Mouse (Mus musculus): ENCODE measurements around the gene Gm37240.
A peak's percentile ranks its signal among the peaks of the same experiment; 100 is the strongest.
"Not testable (repeated sequence)": the region's sequence is repeated elsewhere in the genome, so short reads cannot be mapped to it uniquely, and the experiment has no call there.

Gene Gm37240

DNA sequence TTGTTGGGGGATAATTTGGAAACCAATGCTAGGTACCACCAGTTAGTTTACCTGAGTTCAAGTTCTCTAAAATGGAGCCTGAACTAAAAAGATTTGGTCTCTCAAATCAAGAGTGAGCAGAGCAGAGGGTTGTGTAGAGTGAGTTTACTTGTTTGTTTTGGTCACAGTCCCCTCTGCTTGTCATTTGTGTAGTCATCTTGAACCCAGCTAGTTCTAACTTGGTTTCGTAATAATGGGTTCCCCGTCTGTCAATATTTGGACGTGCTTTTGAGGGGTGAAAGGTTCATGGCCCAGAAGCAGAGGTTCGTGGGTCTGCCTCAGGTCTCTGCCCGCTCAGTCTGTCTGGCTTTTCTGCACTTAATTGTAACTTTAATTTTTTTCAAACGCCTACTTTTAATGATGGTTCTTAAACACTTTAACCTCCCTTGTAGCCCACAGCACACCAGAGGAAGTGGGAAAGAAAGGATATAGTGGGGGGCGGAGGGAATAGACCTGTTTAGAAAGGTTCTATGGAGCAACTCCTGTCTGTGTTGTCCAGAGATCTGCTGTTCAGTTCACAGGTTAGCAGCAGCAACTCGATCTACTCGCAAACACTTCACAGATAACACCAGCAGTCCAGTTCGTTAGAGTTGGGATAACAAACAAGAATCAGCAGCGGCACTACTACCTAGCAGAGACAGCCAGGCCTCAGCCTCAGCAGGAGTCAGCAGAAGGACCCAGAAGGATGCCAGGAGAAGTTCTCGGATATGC is 1237.6 kb downstream of the Gm37240 start:
- DNase-seq (ENCODE audit: low spot score in 2 of 2): no peak

DNA sequence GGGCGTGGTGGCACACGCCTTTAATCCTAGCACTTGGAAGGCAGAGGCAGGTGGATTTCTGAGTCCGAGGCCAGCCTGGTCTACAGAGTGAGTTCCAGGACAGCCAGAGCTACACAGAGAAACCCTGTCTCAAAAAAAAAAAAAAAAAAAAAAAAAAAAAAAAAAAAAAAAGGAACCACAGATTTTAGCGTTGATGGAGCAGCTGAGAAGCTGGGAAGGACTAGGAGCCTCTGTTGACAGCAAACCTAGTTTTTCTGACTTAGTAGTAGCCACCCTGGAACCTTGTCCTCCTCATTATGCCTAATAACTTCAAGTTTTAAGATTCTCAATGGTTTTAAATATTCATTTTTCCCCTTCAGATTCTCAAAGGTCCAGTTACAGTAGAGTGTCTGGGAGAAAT is 1239.2 kb downstream of the Gm37240 start:
- not testable (repeated sequence) for DNase-seq (ENCODE audit: low spot score in 2 of 2)

DNA sequence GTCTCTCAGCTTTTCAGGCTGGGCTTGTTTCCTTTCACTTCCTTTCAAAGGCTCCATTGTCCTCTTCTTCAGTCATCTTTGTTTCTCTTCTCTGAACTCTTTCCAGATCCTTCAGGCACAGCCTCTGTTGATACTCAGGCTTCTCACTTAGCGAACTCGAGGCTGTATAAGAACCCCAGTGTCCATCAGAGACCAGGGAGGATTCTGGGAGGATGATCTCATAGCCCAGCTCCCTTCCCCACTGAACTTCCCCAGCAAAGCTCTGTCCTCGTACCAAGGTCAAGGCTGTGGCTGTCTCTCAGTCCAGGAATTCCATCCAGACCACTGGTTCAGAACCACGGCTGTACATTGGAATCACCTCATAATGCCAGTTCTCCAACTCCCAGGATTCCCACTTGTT is 1239.7 kb downstream of the Gm37240 start:
- DNase-seq (ENCODE audit: low spot score in 2 of 2): no peak

DNA sequence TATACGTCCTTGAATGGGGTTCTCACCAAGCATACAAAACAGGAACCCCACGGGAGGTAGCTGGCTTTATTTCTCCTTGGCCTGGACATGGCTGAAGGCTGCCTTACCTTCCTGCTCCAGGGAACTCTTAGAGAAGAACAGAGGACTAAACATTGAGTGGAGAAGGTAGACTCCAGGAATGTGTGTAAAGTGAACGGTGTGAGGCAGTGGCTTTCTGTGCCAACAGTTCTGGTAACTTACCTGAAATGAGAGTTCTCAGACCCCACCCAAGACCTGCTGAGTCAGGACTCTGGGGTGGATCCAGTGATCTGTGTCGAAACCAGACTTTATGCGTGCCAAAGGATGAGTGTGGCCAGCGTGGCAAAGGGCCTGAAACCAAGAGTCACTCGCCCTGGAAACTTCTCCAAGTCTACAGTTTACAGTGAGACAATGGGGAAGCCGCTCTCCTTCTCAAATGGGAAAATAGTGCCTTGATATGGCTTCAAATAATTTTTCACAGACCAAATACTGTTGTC is 1240.9 kb downstream of the Gm37240 start:
- DNase-seq (ENCODE audit: low spot score in 2 of 2): no peak

DNA sequence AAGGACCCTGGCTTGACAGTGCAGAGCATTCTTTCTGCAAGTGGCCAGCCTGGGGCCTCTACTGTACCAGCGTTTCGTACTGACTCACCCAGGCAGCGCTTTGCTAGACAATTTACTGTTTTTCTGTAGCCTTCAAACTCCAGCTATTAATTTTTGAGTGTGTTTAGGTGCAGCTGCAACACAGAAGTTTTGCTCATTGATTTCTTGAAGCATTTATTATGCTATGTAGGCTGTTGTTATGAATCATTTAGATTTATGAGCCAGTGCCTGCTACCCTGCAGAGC is 1241.4 kb downstream of the Gm37240 start:
- no peak for DNase-seq (ENCODE audit: low spot score in 2 of 2)

DNA sequence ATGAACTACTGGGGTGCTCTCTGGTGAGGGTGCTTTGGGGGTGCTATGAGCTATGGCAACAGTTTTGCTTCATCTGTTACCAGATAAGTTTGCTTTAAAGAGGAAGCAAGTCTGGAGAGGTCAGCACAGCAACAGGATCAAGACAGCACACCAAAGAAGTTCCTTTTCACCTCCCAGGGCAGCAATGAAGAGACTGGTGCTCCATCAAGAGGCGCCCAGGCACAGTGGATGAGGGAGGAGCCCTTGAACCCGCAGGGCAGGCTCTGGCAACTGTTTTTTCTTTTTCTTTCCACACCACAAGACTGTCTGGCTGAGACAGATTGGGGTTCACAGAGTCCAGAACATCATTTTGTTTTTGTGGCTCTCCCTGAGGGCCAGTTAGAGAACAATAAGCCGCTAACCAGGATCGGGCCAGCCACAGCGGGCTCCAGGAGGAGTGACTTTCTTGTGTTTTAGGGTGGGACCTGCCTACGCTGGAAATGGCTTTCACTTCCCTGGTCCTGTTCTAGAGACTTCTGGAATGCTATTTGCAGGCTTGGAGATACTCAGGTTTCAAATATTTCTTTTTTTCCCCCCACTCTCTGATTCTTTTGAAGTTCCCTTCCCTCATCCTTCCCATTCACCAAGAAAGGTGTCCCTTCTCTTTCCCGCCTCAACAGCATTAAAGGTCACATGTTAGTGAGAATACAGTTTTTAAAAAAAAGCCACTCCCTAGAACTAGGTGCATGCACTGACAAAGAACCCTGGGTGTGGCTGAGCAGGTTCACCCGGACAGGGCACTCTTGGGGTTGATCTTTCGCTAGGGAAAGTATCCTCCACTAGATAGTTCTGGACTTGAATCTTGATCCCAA is 1241.9 kb downstream of the Gm37240 start:
- DNase-seq (ENCODE audit: low spot score in 2 of 2): no peak

DNA sequence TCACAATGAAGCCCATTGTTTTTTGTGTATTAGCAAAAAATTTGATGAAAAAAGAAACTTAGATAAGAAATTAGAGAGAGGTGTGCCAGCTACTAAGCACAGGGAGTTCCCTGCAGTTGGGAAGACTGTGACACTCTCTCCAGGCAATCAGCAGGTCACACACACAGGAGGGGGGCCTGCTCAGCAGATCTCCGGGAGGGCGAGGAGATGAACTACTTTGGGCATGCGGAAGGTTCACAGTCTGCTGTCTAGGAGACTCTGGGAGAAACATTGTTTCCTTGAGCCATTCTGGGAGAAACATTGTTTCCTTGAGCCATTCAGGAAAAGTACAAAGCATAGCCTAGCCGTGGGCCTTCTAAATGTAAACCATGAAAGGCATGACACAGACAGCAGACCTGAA is 1244.4 kb downstream of the Gm37240 start:
- no peak for DNase-seq (ENCODE audit: low spot score in 2 of 2)

DNA sequence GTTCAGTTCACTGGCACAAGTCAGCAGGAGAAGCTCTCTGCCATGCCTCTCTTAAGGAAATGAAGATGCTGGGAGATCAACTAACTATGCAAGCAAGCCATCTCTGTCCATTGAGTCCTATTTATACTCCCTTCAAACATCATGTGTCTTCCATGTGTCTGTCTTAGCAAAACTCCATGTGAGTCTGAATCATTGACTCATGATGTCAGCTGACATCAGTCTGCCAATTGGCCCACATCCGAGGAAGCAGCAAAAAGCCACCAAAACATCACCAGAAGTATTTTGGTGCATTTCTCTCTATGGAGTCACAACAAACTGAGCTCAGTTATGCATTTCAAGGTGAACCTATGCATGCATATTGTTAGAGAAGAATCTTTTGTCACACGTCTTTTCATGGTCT is 1245.9 kb downstream of the Gm37240 start:
- DNase-seq (ENCODE audit: low spot score in 2 of 2): no peak

DNA sequence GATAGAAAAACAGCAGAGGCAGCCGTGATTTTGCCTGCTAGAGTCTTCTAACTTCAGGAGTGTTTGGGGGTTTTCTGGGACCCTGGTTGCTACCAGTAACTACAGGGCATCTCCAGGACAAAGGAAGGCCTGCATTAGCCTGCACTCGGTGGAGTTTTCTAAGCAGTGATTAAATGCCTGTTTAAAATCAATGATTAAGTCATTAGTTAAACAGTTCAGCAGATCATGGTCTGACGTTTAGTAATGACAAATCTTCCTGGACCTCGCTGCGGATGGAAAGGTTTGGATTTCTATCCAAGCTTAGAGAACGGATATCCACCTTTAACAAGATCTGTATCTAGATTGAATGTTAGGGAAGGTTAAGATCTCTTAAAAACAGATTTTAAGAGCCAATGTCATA is 1246.8 kb downstream of the Gm37240 start:
- no peak for DNase-seq (ENCODE audit: low spot score in 2 of 2)

DNA sequence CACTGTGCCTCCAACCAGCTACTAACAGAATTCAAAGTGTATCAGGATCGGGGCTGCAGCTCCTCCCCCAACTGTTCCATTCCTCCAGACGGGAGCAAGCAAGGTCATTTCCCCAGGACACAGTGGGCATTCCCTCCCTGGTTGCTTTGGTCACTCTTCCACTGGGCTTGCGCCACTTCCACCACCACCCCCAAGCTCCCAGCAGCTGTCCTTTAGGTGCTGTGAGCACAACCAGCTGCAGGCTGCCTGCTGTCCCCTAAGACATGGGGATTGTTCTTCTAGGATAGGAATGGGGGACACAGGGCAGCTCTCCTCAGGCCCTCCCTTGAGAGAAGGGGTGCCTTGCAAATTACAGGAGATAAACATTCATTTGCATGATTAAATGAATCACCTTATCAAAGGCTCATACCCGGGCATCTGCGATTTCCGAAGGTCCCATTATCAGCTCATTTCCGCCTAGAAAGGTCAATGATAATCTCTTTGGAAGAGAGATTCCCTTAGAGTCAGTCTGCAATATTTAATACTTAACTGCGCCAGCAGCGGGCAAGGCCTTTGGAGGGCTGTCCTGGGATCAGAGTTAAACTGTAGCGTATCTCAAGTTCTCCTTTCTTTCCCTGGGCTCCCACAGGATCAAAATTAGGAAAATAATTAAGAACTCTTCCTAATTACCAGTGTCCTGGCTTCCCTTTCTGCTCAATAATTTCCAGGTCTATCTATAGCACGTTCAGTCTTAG is 1247.4 kb downstream of the Gm37240 start:
- DNase-seq (ENCODE audit: low spot score in 2 of 2): no peak

DNA sequence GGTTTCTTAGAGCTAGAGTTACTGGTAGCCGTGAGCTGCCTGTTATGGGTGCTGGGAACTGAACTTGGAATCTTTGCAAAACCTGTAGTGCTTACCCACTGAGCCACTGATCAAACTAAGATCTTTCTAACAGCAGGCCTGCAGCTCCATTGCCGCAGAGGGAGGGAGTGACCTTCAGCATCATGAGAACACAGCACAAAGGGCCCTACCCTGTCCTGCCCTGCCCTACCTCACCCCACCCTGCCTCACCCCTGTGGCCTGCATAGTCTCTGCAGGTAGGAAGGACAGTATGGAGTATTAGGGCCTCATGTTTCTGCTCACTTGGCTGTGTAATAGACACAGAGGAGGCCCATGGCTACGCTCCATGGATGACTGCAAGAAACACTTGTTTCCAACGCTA is 1248.5 kb downstream of the Gm37240 start:
- DNase-seq (ENCODE audit: low spot score in 2 of 2): no peak

DNA sequence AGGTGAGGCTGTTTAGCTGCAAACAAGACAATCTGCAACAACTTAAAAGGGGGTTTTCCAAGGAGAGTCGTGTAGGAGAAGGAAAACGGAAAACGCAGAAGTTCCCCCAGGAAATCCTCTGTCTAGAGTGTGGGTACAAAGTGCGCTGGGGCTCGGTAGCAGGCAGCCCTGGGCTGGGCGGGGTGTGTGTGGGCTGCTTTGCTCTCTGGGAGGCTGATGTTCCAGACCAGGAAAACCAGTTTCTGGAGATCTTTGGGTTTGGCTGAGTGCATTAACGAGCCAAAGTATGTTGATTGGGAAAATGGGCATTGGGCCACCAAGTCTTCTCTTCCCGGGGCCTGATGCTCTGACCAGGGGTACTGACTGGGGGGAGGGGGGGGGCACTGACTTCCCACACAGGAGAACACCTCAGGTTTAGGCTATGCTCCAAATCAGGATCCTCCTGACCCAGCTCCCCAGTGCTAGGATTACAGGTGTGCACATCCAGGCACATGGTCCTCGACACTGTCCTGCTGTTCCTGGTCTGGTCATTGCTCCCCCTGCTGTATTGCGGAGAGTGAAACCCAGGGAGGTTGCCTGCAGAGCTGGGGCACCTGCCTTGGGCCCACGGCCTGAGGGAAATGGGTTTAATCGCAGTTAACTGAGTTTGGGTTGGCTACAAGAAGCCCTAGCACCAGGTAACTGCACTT is 1249.3 kb downstream of the Gm37240 start:
- DNase-seq (ENCODE audit: low spot score in 2 of 2): no peak

DNA sequence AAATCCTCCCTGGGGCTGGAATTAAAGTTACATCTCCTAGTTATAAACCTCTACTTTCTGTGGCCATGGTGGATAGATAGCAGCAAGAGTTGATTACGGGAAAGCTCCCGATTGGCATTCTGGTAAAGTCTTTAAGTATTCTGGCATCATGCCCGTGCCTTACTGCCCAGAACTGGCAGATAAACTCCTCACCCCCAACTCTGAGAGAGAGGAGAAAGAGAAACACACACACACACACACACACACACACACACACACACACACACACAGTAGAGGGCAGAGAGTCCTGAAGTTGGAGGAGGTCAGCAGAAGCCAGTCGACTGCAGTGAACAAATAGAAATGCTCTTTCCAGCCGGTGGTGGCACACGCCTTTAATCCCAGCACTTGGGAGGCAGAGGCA is 1250.2 kb downstream of the Gm37240 start:
- DNase-seq (ENCODE audit: low spot score in 2 of 2): no peak

DNA sequence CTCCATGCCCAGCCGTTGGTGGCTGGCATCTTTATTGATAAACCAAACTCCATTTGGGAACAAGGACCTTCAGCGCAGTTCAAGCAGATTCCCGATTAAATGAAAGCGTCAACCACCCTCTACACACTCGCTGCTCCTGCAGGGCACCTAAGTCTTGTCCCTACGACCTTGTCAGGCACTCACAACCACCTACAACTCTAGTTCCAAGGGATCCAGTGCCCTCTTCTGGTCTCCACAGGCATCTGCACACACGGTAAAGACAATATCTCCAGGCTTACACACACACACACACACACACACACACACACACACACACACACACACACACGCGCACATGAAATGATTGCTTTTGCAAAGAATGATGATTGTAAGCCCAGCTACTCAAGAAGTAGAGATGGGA is 1255.7 kb downstream of the Gm37240 start:
- no peak for DNase-seq (ENCODE audit: low spot score in 2 of 2)

DNA sequence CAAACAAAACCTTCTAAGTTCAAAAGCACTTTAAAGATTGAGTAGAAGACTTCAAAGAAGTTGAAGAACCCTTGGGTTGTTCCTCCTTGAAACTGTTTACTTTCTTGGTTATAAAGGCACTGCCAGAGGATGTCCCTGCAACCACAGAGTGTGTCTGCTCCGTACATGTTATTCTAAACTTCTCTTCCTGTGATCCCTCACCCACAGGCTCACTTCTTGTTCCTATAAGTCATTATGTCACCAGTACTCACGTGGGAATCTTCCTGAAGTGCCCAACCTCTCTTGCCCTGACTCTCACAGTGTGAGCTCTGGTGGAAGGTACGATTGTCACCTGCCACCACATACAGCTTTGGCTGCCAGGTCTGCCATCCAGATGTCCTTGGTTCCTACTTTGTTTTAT is 1265.3 kb downstream of the Gm37240 start:
- DNase-seq (ENCODE audit: low spot score in 2 of 2): peak in 1 of 2 experiments; percentile 8

DNA sequence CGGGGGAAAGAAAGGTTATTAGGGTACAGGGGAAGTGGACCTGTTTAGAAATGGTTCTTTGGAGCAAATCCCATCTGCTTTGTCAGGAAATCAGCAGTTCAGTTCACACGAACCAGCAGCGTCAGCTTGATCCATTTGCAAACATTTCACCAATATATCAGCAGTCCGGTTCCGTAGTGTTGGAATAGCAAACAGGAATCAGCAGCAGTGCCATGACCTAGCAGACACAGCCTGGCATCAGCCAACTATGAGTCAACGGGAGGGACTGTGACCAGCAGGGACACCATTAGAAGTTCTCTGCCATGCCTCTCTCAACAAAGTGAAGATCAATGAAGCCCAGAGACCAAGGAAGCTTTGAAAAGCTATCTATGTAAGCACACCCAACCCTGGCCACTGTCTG is 1267.6 kb downstream of the Gm37240 start:
- DNase-seq (ENCODE audit: low spot score in 2 of 2): no peak

DNA sequence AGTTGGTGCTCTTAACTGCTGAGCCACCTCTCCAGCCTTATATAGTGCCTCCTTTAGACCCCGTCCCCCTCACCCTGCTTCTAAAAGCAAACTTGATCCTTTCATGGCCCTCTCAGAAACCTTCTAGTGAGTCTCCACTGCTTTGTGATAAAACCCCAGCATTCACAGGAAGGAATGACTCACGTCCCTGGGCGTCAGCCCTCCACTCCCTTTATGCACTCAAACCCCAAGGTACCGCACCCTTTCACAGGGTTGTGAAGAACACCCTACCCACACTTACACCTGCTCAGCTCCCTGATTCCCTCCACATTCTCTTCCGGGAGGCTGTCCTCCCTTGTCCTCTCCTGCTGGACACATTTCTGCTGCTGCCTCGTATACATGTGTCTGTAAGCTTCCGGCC is 1268.3 kb downstream of the Gm37240 start:
- DNase-seq (ENCODE audit: low spot score in 2 of 2): no peak

DNA sequence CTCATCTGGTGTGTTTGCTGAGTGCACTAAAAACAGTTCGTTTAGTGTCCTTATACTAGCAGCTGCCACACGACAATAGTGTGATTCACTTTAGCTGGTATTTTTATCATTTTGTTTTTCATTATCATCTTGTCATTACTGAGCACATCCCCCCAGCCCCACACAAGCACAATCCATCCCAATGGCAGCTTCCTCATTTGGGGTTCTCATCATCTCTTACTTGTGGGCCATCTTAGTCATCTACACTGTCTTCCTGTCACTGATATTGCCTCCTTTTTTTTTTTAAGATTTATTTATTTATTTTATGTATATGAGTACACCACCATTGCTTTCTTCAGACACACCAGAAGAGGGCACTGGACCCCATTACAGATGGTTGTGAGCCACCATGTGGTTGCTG is 1268.7 kb downstream of the Gm37240 start:
- no peak for DNase-seq (ENCODE audit: low spot score in 2 of 2)

DNA sequence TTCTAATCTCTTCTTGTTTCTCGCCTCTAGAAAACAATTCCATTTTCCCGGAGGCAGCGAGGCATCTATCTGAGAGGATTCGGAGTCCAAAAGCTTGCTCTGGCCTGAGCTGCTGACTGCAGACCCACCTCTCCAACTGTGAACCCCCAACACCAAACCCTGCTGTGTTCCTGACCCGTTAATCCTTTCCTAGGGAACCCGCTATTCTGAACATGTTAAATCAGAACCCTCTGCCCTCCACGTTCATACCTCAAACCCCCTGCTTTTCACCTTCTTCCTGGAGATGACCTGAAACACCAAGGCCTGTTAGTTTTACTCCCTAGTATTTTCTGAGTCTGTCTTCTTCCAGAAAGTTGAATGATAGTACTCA is 1271.5 kb downstream of the Gm37240 start:
- no peak for DNase-seq (ENCODE audit: low spot score in 2 of 2)

DNA sequence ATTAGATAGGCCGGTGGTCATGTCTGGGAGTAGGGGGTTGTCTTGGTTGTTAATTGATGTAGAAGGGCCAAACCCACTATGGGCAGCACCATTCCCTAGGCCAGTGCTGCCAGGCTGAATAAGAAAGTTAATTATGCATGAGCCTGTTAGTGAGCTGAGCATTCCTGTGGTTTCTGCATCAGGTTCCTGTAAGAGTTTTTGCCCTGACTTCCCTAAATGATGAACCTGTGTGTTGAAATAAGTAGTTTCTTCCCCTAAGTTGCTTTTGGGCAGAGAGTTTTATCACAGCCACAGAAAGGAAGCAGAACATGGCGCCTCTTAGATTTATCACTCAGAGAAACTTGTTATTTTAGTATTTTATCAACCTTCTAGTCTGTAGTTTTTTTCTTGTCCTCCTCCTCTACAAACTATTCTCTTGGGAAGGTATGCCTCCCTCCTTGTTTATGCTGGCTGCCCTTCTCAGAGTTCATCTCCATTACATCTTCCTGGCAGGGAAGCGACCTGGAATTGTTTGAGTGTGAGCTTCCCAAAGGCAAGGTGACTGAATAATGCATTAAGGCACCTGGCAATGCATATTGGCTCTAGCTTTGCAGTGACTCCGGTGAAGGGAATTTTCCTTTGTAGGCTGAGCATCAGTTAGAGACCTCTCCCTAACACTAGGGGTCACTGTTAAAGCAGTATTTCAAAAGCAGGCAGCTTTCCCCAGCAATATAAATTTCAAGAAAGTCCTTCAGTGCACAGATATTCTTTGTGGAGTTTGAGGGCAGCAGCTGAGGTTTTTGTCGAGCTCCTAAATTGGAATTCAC is 1272.1 kb downstream of the Gm37240 start:
- DNase-seq (ENCODE audit: low spot score in 2 of 2): peak; percentile 11 to 43

DNA sequence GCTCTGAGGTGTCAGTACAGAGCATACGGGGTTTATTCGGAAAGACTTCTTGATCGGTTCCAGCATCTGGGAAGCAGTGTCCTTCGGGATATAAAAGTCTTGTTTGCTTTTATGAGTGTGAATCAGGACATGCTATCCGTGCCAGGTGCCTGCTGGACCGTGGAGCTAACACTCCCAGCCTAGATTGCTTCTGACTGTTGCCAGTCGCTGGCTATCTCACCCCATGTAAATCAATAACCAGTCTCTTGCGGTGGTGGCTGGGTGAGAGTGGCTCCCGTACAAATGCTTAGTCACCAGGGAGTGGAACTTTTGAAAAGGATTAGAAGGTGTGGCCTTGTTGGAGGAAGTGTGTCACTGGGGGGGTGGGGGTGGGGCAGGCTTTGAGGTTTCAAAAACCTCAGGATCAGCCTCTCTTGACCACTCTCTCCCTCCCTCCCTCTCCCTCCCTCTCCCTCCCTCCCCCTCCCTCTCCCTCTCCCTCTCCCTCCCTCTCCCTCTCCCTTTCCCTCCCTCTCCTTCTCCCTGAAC is 1277.1 kb downstream of the Gm37240 start:
- DNase-seq (ENCODE audit: low spot score in 2 of 2): no peak

All from spleen, postnatal 36 days (tissue).